Mouse (Mus musculus): ENCODE measurements at regions not wholly inside any gene's neighbourhood (a gene's known extent, or its start where the extent isn't known, plus 50 kb on each side); places are given as distances from the start of the nearest gene placed in this dataset.
A peak's percentile ranks its signal among the peaks of the same experiment; 100 is the strongest.

DNA sequence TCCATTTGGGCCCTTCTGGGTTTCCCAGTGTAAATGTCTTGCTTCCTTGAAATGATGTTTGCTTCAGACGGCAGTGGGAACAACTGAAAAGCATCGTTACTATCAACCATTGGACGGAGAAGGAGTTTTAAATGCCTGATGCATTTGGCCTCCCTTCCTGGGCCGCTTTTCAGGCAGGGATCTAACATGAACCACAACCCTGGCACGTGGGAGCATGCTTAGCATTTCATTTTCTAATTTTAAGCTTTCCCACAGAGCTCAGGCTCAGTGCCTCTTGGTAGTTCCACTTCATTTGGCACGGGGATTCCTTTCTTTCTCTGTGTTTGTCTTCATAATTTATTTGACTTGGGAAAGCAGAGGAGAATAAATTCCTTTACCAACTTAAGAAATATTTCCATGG is 406.6 kb upstream of the Nbea start:
- no peak for DNase-seq

DNA sequence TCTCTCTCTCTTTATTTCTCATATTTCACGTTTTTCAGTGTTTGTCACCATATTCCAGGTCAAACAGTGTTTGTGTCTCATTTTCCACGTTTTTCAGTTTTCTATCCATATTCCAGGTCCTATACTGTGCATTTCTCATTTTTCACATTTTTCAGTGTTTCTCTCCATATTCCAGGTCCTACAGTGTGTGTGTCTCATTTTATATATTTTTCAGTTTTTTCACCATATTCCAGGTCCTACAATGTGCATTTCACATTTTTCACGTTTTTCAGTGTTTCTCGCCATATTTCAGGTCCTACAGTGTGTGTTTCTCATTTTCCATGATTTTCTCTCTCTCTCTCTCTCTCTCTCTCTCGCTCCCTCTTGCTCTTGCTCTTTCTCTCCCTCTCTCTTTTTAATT is 391.9 kb upstream of the Nbea start:
- no peak for DNase-seq

DNA sequence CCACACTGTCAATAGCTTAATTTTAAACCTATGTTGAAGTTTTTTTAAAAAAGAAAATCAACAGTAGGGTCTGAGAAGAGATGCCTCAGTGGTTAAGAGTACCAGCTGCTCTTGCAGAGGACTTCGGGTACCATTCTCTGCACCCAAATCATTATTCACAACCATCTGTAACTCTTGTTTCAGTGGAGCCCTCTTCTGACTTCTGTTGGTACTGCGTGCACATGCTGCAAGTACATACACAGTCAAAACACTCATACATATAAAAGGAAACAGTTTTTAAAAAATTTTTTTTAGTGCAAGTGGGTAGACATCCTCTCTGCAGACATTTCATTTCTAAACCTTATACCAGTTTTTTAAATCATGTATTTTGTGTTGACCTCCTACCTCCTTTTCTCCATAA is 352.7 kb upstream of the Nbea start:
- no peak for DNase-seq

DNA sequence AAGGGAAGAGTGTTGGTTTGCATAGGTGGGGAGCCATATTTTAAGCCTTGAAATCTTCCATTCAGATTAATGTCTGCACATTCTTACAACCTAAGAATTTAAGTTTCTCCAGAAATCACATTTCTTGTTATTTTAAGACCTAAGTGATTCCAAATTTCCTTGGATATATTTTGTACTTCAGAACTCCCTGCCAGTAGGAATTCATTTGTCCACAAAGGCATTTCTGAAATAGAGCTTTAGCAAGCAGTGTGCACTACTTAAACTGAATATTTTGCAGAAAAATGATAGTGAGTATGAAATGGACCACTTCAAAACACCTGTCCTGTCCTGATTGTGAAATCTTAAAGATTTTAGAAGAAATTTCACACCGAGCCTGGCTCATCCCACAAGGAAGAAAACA is 320.9 kb upstream of the Nbea start:
- DNase-seq, result no peak

DNA sequence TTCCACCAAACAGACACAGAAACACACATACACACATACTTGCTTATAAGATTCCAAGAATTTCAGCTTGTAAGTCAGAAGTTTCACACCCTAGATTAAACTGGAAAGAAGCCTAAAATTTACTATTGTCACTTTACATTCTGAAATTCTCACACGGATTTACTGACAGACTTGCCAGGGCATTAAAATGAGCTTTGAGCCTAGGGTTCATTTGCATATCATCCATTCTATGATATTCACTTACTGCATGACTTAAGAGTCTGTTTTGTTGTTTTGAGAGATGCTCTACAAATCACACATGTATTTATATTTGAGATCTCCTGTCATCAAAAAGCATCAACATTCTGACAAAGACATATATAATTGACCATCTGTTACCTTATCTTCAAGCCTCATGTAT is 315.8 kb upstream of the Nbea start:
- no peak for DNase-seq

DNA sequence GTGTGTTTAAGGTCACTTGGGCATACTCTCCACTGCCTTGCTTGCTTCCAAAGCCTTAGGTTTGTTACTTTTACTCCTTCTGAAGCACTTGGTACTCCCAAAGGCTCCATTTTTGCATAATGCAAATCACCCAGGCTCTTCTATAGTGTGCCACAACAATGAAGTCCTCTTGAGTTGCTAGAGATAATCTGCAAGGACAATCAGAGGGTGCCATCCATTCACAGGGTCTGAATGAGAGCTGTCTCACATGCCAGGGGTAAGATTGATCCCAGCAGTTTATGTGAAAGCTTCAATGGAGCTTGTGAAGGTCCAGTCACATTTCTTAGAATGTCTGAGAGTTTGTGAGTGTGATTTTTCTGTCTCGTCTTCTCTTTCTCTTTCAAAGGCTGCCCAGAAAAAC is 310.4 kb upstream of the Nbea start:
- no peak for DNase-seq

DNA sequence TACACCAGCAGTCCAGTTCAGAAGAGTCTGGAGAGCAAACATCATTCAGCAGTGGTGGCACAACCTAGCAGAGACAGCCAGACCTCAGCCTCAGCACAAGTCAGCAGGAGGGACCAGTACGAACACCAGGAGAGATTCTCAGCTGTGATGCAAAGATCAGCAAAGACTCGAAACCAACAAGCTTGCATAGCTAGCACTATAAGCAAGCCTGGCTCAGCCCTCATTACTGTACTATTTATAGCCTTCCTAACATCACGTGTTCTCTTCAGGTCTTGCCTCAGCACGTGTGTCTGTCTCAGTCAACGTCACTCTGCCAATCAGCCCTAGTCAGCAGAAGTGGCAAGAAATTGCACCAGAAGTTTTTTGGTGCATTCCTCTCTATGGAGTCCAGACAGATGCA is 305.7 kb upstream of the Nbea start:
- no peak for DNase-seq

DNA sequence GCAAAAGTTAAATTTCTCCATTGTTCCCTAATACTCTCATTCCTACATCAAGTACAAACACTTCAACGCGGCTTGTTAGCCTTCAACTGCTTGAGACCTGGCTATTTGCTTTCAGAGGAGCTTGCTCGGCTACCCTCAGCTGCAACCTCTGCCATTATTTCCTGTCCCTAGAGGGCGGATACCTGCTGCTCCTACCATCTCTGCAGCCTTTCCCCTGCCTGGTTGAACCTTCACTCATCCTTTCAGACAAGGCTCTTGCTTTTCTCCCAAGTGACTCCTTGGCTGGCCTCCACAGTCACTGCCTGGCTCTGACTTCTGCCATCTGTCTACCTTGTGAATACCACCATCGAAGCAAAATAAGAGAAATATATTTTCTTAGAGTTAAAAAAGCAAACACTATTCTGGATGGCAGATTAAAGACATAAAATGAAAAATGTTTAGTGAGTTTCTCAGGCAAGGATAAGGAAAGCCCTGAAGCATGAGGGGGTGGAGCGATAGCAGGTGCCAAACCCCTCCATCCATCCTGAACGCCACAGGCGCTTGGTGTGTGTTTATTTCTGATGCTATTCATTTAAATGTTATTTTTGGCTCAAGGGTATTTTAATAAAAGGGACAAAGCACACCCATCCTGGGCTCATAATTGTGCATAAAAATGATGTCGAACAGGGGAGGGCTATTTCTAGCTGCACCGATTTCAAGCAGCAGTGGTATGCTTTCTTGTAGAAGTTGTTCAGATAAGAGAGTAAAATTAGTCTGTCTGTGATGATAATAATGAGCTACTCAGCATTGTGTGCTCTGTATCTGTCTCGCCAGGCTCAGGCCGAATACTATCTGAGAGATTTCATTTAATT is 302.3 kb upstream of the Nbea start:
- no peak for DNase-seq

DNA sequence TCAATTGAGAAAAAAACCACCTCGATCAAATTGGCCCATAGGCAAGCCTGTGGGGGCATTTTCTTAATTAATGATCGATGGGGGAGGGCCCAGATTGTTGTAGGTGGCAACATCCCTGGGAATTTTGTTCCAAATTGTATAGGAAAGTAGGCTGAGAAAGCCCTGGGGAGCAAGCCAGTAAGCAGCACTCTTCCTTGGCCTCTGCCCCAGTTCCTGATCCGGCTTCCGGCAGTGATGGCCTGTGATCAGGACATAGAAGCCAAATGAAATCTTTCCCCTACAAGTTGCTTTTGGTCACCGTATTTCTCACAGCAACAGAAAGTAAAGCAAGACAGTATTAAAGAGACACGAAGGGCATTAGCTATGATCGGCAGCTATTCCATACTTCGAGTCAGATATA is 300.6 kb upstream of the Nbea start:
- no peak for DNase-seq

DNA sequence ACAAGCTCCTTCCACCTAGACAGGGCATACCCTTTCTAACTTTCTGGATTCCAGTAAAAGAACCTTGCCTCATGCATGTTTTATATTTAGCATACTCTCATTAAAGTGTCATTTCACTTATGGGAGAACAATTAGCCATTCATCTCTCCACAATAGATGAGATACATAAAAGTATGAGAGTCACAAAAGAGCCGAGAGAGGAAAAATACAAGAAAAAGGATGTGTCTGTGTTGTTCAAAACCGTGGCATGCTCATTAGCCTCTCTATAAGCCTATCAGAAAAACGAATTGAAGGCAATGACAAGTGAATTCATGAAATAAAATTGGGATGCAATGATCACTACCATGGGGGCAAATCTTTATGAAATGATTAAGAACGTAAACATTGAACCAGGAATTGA is 299.9 kb upstream of the Nbea start:
- DNase-seq, result no peak

DNA sequence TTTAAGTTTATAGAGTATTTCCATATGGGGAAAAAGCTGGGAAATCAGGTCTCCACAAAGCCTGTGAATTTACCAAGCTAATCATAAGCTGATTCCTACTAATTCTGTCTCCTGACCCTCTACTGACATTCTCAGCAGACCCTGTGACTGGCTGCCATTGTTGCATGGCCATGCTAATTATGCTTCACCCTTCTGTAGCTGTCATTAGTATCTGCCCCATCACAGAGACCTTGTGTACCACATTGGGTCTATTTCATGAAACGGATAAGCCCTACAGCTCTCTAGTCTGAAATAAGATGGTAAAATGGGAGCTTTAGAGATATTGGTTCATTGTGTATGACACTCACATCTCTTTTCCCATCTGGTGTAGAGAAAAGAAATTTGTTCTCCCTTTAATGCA is 296.0 kb upstream of the Nbea start:
- DNase-seq, result no peak

DNA sequence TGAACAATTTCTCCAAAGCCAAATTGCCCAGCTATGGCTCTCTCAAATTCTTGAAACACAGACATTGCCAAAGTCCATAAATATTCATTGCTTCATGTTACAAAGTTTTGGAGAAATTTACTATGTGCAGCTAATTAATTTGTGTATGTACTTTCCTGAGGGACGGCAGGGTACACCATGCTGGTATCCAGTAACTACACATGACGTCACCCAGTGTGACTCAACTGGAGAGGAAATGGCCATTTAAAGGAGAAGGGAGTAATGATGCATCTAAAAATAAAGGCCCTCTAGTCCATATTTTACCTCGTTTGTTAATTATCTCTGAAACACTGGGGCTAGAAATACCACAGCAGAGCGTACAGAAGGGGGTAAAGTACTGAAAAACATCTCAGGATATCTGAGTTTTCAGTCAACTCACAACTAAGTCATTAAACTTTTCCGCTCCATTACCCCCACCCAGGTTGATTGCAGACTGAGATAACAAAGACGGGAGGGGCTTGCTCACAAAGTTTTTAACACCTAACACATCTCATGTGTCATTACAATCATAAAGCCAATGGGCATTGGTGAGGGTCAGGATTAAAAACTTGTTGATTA is 295.1 kb upstream of the Nbea start:
- DNase-seq, result no peak

DNA sequence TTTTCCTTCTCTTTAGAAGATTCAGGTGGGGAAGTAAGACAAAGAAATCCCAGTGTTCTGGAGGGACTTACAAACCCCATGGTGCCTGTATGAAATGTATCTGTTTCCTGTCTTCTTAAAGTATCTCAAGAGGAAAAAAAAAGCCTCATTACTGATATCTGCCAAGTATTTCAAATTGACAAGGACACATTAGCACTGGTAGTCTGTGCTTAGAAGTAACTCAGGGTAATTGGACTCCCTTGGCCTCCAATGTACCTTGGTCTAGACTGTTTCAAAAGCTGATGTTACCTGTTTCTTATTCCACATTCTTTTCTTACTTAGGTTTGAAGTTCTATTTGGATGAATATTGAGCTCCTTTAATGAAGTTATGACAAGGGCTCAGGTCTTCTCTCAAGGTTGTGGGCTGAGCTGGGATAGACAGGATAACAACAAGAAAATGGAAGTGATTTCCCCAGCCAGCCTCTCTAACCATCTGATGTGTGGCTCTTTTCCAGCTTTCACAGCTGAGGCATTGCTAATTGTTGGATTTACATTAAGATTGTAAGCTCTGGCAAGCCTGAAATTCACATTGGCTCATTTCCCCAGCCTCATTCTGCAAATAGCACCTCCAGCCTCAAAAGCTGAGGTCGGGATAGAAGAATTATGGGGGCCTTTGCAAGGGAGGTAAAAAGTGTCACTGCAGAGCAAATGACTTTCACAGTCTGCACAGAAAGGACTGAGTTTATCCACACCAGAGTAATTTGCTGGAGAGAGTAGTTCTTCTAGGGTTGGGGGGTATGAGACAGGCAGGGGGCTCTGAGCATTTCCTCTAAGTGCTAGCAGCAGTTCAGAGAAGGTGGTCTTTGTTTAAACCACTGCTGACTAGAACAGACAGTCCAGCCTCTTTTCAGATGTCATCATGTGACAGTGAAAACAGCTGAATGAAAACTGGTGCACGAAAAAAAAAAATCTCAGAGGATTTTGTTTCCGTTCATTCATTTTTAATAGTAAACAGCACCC is 292.3 kb upstream of the Nbea start:
- no peak for DNase-seq

DNA sequence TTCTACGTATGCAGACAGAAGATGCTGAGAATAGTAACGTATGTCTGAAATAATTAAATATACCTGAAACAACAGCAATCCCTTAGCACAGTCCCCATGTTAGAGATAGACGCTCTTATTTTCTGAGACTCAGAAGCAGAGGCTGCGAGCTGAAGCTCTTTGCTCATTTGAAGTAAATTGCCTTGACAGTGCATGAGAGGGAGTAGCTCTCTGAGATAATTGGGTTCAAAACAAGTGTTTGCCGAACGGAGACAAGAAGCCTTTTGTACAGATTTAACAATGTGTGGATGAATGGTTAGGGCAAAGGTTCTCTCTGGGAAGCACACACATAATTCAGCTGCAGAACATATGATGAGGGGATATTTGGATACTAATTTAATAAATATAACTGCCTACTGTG is 289.1 kb upstream of the Nbea start:
- DNase-seq, result no peak

DNA sequence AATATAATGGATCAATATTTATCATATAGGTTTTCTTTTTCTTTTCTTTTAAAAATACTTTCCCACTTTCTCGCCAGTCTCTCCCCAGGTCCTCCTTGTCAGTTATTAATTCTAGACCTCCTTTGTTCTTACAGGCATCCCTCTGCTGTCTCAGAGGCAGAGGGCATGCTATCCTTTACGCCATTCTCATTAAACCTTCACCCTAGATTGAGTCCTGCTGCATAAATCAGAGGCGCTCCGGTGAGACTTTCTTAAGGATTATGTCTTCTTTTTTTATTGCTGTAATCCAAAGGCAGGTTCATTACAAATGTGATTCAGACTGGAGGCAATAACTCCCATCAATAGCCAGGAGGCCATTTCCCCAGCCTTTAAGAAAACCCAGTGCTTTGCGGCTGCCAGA is 288.3 kb upstream of the Nbea start:
- DNase-seq, result no peak

DNA sequence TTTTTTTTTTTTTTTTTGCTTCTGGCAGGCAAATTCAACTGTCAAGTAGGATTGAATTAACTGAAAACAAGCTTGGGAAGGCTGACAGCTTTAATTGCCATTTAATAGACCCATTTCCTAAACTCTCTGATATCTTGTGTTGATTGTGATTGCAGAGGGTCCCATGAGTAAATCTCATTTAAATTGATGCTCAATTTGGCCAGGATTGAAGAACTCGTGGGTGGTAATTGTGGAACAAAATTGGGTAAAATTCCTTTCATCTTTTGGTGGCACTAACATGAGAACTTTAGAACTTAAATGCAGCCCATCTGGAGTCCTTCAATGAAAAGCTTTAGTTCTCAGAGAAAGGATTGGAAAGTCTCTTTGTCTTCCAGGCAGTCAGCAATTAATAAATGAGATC is 287.7 kb upstream of the Nbea start:
- DNase-seq, result no peak

DNA sequence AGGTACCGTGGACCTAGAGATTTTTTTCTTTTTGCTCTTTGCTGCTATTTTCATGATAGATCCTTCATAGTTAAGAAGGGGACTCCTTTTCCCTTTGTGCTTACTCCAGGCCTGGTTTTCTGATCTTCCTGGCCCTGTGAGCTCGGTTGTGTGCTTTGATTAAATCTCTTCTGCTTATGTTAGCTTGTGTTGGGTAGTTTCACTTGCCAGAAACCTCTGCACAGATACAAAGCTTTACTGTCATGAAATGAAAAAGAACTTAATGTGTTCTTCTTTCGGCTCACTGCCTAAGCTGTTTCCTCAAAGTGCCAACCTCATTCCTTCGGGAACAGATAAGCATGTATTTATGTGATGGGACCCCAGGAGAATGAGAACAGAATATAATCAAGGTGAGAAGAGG is 274.1 kb upstream of the Nbea start:
- DNase-seq, result no peak

DNA sequence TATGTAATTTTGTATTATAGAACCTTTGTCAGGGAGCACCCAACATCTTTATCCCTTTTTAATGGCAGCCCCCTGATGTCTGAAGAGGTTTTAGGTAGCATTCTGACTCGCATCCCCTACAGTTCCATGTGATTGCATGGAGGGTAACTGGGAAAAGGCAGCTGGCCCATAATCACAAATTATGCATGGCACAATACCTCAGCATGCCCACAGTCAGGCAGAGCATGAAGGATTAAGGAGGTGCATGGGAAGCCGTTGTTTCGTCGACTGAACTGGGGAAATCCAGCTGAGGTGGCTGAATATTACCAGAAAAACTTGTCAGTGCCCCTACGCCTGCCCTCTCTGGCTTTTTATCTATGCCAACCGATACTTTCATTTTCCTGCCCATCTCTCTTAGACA is 272.8 kb upstream of the Nbea start:
- DNase-seq, result no peak

DNA sequence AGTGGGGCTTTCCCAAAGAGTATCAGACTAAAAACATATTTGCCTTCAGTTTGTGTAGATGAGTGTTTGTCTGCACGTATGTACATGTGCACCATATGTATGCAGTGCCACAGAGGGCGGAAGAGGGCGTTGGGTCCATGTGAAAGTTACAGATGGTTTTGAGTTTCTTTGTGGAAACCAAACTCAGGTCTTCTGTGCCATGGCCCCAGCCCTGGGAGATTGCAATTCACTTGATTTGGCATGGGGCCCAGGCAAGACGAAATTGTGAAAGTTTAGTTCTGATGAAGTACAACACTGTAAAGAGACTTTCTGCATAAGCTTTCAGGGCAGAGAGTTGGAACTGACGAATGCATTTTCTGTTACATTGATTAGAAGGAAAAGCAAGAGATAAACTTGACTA is 255.4 kb upstream of the Nbea start:
- peak; percentile 69 for DNase-seq

DNA sequence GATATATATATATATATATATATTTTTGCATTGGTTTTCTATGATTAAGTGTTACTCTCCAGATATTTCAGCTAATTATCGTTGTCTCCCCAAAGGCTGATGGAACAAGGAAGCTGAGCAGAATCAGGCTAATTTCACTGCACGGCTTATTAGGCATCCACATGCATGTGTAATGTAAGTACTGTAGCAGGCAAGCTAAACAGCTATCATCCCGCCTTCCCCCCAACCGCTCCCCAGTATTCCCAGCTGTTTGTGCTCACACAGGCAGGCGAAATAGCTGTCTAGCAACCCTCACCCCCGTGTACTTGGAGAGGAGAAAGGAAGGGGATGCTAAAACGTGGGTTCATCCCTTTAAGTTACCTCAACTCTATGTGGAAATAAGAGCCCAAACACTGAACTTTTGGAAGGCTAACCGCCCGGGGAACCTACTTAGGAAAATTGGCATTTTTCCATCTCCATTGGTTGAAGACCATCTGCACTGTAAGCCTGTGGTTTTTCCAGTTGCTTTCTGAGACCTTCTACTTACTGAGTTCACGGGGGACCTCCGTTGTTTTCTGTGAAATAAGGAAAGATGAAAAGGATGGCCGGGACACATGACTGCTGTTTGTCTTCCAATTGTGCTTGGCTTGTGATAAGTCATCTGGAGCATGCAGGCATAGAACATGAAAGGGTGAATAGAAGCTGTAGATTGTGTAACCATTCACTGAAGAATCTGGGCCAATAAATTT is 254.7 kb upstream of the Nbea start:
- no peak for DNase-seq

DNA sequence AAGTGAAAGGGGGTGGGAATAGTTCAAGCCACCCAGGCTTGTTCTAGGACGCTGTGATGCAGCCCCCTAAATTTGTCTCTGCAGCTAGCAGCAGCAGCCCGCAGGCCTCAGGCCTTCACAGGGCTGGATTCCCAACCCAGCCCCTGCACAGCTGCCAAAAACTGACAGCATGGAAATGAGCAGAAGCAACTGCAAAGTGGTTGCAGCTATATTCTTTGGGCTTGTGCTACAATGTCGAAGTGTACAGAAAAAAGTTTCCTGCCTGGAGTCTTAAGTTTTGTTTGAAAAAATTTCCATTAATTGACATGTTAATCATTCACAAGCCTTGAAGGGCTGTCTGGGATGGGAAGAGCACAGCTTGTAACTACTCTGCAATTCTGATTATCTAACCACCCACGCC is 253.6 kb upstream of the Nbea start:
- no peak for DNase-seq

DNA sequence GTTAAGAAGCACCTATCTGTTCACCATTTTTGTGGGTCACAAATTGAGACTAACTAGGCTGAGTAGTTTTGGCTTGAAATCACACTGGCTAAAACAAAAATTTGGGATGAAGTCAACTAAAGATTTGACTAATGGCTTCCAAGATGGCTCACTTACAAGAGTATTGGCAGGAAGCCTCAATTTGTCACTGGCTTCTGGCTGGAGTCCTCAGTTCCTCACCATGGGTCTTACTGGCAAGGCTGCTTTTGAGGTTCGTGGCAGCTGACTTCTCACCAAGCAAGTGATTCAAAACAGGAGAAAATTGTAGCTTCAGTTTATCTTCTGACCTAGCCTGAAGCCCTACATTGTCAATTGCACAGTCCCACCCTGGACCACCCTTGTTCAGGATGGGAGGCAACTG is 250.0 kb upstream of the Nbea start:
- peak; percentile 12 for DNase-seq
